Mouse (Mus musculus): ENCODE measurements at regions not wholly inside any gene's neighbourhood (a gene's known extent, or its start where the extent isn't known, plus 50 kb on each side); places are given as distances from the start of the nearest gene placed in this dataset.

DNA sequence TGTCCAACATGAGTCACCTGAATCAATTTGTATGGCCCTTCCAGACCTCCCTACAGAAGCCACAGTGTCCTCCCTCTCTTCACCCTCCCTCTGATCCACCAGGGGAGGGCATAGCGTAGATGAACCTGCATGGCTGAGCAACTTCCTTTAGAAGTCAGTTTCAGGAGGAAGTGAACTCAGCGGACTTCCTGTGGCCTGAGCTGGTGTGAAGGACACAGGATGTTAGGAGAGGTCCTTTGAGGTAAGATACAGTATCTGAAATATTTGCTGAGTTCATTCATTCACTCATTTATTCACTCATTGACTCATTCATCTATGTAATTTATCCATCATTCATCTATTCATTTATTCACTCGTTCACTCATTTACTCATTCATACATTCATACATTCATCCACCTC, 152.6 kb downstream of the Chst1 start:
- no peak overlapping the region for H3K4me2 ChIP-seq (ENCODE audit: low read depth, low read length)
- H3K9me3 ChIP-seq (replicated peaks; ENCODE audit: control insufficient read depth, low read length) = no peaks in the 10 kb centered on the region
- no peak overlapping the region for H3K27ac ChIP-seq (ENCODE audit: low read depth)
- no peaks in the 10 kb centered on the region for H3K4me1 ChIP-seq (ENCODE audit: control insufficient read depth, insufficient read depth)
- WGBS = 70% methylated on average over 3 of the region's 3 CpGs
- TF ChIP-seq EP300 (IDR thresholded peaks at IDR 0.05; ENCODE audit: low read depth) (no peak), CTCF (IDR thresholded peaks at IDR 0.05; ENCODE audit: low read depth) (no peak)
- ATAC-seq (ENCODE audit: insufficient read depth, low read depth) (no peak), DNase-seq (ENCODE audit: low spot score) (no peak)
- no peak overlapping the region for H3K9ac ChIP-seq (replicated peaks; ENCODE audit: low read depth, low read length)
- H3K27me3 ChIP-seq (ENCODE audit: control insufficient read depth, insufficient read depth, low read length) = no peaks in the 10 kb centered on the region
- no peaks in the 10 kb centered on the region for H3K36me3 ChIP-seq (replicated peaks; ENCODE audit: control insufficient read depth, insufficient read depth, low read length)
- H3K4me3 ChIP-seq (ENCODE audit: low read depth, low read length) = no peak overlapping the region

DNA sequence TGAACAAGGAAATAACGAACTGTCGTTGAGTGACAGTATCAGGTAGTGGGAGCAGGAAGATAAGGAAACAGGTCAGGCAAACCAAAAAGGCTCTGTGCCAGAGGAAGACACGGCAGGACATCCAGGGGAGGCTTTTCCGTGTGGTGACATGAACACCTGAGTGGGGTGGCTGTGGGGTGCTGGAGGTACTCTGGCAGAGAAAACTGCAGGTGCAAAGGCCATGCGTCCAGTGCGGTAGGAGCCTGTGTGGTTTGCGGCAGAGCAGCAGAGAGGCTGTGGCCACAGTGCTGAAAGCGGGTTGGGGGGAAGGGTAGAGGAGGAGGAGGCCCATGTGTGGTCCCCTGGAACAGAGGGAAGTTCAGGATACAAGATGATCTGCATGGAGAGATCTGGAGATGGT, 153.3 kb downstream of the Chst1 start:
- H3K4me3 ChIP-seq (ENCODE audit: low read depth, low read length) = no peak overlapping the region
- H3K27me3 ChIP-seq (ENCODE audit: control insufficient read depth, insufficient read depth, low read length) = no peaks in the 10 kb centered on the region
- no peaks in the 10 kb centered on the region for H3K4me1 ChIP-seq (ENCODE audit: control insufficient read depth, insufficient read depth)
- no peak for TF ChIP-seq EP300 (IDR thresholded peaks at IDR 0.05; ENCODE audit: low read depth)
- TF ChIP-seq CTCF (IDR thresholded peaks at IDR 0.05; ENCODE audit: low read depth) = no peak
- 67% methylated on average over 8 of the region's 8 CpGs for WGBS
- H3K9me3 ChIP-seq (replicated peaks; ENCODE audit: control insufficient read depth, low read length) = no peaks in the 10 kb centered on the region
- no peak overlapping the region for H3K9ac ChIP-seq (replicated peaks; ENCODE audit: low read depth, low read length)
- DNase-seq (ENCODE audit: low spot score) (no peak), ATAC-seq (ENCODE audit: insufficient read depth, low read depth) (no peak)
- no peak overlapping the region for H3K4me2 ChIP-seq (ENCODE audit: low read depth, low read length)
- no peak overlapping the region for H3K27ac ChIP-seq (ENCODE audit: low read depth)
- no peaks in the 10 kb centered on the region for H3K36me3 ChIP-seq (replicated peaks; ENCODE audit: control insufficient read depth, insufficient read depth, low read length)

DNA sequence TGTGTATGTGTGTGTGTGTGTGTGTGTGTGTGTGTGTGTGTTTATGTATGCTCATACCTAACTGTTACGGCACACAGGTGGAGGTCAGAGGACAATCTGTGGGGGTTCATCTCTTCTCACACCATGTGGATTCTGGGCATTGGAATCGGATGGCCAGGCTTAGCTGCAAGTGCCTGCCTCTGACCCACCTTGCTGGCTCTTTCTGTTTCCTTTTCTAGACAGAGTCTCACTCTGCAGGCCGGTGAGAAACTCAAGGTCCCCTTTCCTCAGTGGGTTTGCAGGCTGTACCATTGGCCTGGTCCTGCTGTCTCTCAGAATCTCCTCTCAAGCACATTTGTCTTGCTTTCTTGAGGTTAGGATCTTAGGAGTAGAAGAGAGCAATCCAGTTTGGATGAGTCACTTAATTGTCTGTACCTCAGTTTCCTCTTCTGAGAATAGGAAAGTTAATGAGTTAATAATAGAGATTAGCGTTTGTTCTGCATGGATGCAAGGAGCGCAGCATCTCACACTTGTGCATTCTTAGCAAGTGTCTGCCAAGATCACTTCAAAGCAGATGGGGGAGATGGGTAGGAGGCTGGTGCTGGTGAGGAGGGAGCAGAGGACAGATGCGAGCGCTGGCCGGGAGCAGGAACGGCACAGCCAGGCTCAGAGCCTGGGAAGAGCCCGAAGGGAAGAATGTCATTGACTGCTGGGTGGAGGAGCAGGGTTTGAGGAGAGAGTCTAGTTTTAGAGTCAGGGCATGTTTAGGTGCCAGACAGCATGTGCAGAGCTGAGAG, 155.2 kb downstream of the Chst1 start:
- H3K4me3 ChIP-seq (ENCODE audit: low read depth, low read length) = no peak overlapping the region
- no peaks in the 10 kb centered on the region for H3K9me3 ChIP-seq (replicated peaks; ENCODE audit: control insufficient read depth, low read length)
- H3K27ac ChIP-seq (ENCODE audit: low read depth) = no peak overlapping the region
- TF ChIP-seq EP300 (IDR thresholded peaks at IDR 0.05; ENCODE audit: low read depth) = no peak
- no peak for TF ChIP-seq CTCF (IDR thresholded peaks at IDR 0.05; ENCODE audit: low read depth)
- no peaks in the 10 kb centered on the region for H3K36me3 ChIP-seq (replicated peaks; ENCODE audit: control insufficient read depth, insufficient read depth, low read length)
- DNase-seq (ENCODE audit: low spot score) (no peak), ATAC-seq (ENCODE audit: insufficient read depth, low read depth) (no peak)
- no peak overlapping the region for H3K4me2 ChIP-seq (ENCODE audit: low read depth, low read length)
- WGBS = 77% methylated on average over 10 of the region's 10 CpGs
- H3K4me1 ChIP-seq (ENCODE audit: control insufficient read depth, insufficient read depth) = no peaks in the 10 kb centered on the region
- H3K9ac ChIP-seq (replicated peaks; ENCODE audit: low read depth, low read length) = no peak overlapping the region
- no peaks in the 10 kb centered on the region for H3K27me3 ChIP-seq (ENCODE audit: control insufficient read depth, insufficient read depth, low read length)

DNA sequence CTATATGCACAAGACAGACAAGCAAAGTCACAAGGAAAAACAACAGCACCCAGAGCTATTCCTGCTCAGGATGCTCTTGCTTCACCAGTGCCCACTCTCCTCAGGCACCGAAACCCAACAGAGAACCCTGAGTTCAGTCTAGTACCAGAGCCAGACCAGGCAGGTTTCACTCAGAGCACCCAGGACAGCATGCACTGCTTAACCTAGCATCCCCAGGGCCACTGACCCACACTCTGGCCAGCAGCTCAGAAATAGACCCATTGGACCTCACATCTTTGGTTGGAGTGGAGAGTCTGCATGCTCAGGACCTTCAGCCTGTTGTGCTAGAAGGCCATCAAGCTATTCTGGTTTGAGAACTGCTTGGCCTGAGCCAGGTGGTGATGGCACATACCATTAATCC, 157.0 kb downstream of the Chst1 start:
- no peak for DNase-seq (ENCODE audit: low spot score)
- ATAC-seq (ENCODE audit: insufficient read depth, low read depth) = no peak
- Histone ChIP-seq H3K9me3 (replicated peaks; ENCODE audit: control insufficient read depth, low read length) (no peaks in the 10 kb centered on the region), H3K36me3 (replicated peaks; ENCODE audit: control insufficient read depth, insufficient read depth, low read length) (no peaks in the 10 kb centered on the region), H3K27ac (ENCODE audit: low read depth) (no peak overlapping the region), H3K4me2 (ENCODE audit: low read depth, low read length) (no peak overlapping the region), H3K9ac (replicated peaks; ENCODE audit: low read depth, low read length) (no peak overlapping the region), H3K4me1 (ENCODE audit: control insufficient read depth, insufficient read depth) (no peaks in the 10 kb centered on the region), H3K4me3 (ENCODE audit: low read depth, low read length) (no peak overlapping the region), H3K27me3 (ENCODE audit: control insufficient read depth, insufficient read depth, low read length) (no peaks in the 10 kb centered on the region)
- WGBS = 100% methylated on average over 1 of the region's 1 CpGs
- no peak for TF ChIP-seq CTCF (IDR thresholded peaks at IDR 0.05; ENCODE audit: low read depth)
- TF ChIP-seq EP300 (IDR thresholded peaks at IDR 0.05; ENCODE audit: low read depth) = no peak

DNA sequence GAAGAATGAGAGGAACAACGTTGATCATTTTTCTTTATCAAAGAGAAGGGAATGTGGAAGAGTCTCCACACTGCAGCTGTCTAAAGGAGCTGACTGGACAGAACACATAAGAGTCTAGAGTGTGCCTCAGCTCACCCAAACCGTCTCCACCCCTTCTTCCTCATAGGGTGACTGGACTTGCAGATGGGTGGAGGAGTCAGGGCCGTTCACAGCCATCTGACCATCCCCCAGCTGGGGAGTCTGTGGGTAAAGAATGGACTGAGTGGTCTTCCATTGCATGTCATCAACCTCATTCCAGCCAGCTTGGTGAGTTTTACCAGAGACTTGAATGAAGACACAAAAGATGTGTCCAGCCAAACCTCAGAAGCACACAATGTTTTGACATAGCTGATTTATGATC, 156.1 kb upstream of the Syt13 start:
- no peak overlapping the region for H3K9ac ChIP-seq (replicated peaks; ENCODE audit: low read depth, low read length)
- no peak for TF ChIP-seq CTCF (IDR thresholded peaks at IDR 0.05; ENCODE audit: low read depth)
- no peak for TF ChIP-seq EP300 (IDR thresholded peaks at IDR 0.05; ENCODE audit: low read depth)
- WGBS = 41% methylated on average over 3 of the region's 3 CpGs
- no peaks in the 10 kb centered on the region for H3K36me3 ChIP-seq (replicated peaks; ENCODE audit: control insufficient read depth, insufficient read depth, low read length)
- no peaks in the 10 kb centered on the region for H3K27me3 ChIP-seq (ENCODE audit: control insufficient read depth, insufficient read depth, low read length)
- H3K27ac ChIP-seq (ENCODE audit: low read depth) = no peak overlapping the region
- no peaks in the 10 kb centered on the region for H3K4me1 ChIP-seq (ENCODE audit: control insufficient read depth, insufficient read depth)
- no peak for DNase-seq (ENCODE audit: low spot score)
- H3K9me3 ChIP-seq (replicated peaks; ENCODE audit: control insufficient read depth, low read length) = no peaks in the 10 kb centered on the region
- H3K4me2 ChIP-seq (ENCODE audit: low read depth, low read length) = no peak overlapping the region
- H3K4me3 ChIP-seq (ENCODE audit: low read depth, low read length) = no peak overlapping the region
- ATAC-seq (ENCODE audit: insufficient read depth, low read depth) = no peak
